Mouse (Mus musculus) cerebellum, postnatal 10 days (tissue): ENCODE data around the gene Pidd1.

Source experiments
- DNase-seq, 2 experiments: peaks; one replicate each; pipeline ENCODE4 v3.0.0; 2021; ENCODE audit warnings: mixed read lengths in 2 of 2

Gene Pidd1

DNA sequence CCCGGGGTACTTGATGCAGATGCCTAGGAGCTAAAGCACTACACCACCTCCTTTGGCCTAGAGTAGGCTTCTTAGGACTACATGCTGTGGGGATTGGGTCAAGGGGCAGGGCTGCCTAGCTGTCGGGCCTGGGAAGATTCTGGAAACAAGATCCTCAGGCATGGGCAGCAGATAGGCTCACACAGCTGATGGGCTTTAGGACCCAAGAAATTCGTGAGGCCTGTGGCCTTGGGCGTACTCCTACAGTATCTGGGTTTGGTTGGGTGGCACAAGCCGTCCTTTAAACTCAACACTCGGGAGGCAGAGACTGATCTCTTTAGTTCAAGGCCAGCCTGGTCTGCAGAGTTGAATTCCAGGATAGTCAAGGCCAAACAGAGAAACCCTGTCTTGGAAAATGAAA lies 28.4 kb upstream of the Pidd1 start:
- no peak for DNase-seq

DNA sequence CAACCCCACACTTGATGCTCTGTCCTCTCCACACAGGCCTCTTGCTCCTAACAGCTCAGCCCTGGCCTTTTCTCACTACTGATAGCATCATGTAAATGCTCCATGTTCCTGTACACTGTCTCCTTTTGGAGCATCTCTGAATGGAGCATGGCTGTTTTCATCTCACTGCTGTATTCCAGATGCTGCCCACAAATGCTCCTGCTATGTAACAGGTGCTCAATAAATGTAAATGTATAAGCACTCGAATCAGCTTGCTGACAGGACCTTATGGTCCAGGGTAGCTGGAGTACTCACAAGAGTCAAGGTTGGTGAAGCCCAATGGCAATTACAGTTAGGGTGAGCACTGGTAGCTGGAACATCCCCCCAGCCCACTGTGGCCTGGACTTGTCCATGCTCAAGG lies 27.4 kb upstream of the Pidd1 start:
- DNase-seq, result no peak

DNA sequence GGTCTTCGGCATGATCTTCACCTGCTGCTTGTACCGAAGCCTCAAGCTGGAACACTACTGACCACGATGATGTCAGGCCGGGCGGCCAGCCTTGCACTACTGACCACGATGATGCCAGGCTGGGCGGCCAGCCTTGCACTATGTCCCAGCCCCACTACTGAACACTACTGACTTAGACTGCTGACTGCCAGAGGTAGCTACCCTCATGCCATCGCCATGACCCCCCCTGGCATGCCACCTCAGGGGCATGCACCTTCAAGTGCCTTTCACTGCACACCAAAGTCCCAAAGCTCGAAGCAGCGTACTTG lies 26.8 kb upstream of the Pidd1 start:
- no peak for DNase-seq

DNA sequence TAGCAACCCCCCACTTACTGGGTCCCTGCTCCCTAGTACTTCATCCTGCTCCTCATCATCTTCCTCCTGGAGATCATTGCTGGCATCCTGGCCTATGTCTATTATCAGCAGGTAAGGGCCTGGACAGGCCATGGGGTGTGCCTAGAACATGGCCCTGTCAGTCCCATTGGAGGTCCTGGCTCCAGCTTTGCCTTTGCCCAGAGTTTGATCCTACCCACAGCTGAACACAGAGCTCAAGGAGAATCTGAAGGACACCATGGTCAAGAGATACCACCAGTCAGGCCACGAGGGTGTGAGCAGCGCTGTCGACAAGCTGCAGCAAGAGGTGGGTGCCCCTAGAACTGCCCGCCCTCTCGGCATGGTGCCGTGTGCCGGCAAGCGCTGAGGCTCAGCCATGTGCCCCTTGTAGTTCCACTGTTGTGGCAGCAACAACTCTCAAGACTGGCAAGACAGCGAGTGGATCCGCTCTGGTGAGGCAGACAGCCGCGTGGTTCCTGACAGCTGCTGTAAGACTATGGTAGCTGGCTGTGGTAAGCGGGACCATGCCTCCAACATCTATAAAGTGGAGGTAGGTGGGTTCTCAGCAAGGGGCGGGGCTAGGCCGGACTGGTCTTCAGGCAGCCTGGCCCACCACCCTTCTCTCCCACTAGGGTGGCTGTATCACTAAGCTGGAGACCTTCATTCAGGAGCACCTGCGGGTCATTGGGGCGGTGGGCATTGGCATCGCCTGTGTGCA lies 26.2 kb upstream of the Pidd1 start:
- DNase-seq, result peak in 1 of 2 experiments; percentile 10

DNA sequence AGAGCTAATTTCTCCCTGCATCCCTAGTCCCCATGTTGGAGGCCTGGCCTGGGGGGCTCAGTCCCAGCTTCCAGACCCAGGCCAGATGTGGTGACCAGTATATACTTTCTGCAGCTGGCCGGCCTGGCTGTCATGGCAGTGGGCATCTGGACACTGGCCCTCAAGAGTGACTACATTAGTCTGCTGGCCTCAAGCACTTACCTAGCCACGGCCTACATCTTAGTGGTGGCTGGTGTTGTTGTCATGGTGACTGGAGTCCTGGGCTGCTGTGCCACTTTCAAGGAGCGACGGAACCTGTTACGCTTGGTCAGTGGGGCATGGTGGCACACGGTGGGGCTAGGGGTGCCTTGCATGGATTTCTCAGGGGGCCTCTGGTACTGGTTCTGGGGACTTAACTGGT lies 25.5 kb upstream of the Pidd1 start:
- DNase-seq, result peak in 1 of 2 experiments; percentile 13

DNA sequence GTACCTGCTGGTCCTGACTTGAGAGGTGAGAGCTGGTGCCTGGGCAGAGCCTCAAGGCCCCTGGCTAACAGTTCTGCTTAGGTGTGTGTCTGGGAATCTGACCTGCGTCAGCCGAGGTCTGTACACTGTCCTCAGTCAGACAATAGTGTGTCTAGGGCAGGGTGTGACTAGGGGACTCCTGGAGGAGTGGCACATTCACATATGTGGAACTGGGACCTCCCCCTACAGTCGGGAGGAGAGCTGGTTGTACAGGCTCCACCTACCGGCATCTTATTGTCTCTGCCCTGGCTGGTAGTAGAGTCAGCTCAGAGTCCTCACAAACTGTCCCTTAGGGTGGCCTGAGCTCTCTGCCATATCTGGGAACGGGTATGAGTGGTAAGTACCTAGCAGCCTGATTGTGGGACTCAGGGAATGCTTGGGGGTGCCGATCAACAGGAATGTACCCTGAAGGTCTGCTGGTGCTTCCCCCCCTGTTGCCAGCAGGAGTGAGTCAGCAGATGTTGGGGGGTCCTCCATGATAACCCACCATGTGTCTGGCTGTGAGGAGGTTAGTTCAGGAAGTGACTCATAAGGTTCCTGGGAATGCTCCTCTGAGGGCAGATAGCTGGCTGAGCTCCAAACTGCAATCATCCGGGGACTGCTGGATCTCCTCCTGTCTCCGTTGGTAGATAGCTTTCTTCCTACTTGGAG lies 24.8 kb upstream of the Pidd1 start:
- peak; percentile 74 for DNase-seq

DNA sequence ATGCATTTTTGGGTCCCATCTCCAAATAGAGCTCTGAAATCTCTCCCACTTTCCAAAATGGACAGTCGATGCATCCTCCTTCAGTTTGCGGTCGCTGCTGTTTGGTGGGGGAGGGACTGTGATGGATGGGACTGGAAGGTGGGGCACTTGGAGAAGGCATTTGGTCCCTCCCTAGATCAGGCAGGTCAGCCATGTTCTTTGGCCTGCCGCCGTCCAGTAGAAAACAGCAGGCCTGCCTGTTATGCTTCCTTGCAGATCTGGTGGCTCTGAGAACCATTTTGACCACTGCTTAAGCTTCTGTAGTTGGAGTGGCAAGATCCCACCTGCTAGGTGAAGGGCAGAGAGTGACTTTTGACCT lies 24.3 kb upstream of the Pidd1 start:
- peak in 1 of 2 experiments; percentile 26 for DNase-seq

DNA sequence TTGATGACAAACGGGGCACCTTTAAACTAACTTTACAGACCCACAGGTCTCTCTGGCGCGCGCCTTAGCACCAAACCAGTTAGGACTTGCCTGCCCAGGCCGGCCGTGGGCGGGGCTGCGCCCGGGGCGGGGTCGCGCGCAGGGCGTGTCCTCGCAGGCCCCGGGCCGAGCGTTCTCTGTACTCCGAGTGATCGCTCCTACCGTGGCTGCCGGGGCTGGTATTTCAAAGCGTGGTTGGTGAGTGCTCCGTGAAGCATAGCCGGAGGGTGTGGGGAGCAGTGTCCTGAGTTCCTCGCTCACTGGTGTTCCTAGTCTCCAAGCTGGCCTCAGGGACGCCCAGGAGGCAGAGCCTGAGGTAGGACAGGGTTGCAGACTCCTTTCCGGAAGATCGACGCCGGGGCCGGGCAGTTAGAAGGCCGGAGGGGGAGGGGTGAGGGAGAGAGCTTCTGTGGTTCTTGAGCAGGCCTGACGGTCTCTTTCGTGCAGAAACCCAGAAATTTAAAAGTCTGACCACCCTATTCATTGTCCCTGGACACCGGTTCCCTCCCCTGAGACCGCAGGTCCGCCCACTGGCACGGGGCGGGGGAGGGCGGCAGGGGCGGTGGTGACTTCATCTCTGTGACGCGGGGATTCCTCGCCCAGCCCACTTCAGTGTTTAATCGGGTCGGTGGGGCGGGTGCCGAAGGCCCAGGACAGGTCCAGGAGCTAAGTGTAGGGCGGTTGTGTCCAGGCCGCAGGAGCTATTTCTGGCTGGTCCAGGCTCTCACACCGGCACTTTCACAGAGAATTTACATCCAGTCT lies 23.6 kb upstream of the Pidd1 start, which contains the start of gene Cd151:
Cd151 (plus strand) TSS at position 163 of the 801 bp plus-strand sequence.
- DNase-seq, result peak; percentile 75 to 76

DNA sequence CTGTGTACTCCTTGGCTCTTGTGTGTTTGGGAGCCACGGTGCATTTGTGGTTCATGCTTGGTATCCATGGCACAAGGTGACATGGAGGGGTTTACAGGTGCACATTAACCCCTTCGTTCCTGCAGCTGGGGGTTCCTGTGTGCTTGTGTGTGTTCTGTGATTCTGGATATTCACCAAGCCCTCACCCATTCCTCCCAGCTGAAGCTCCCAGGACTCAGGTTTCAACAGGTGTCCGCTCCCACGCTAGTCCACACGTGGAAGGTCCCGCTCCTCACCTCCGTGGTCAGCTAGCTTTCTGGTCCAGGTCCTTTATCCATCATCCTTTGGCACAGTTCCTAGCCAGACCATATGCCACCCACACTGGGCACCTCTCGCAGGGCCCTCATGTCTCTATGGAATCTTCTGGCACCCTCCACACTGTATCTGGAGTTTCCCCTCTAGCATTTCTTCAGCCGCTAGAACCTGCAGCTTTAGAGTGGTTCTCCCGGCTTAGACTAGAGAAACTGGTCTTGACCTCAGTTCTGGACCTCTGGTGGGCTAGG lies 22.9 kb upstream of the Pidd1 start:
- DNase-seq, result peak in 1 of 2 experiments; percentile 40

DNA sequence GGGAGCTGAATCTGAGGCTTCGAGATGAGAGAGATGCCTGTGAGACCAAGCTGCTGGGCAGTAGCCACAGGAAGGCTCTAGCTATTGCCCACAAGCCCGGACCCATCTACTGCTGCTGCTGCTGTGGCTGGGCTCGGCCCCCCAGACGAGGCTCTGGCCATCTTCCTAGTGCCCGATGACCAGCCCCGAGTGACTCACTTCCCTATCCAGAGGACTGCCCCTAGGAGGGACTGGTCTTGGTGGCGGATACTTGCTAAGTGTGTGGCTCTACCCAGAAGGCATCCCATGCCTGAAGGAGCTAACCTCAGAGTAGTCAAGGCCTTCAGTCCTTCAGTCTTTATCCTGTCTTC lies 22.2 kb upstream of the Pidd1 start:
- no peak for DNase-seq

DNA sequence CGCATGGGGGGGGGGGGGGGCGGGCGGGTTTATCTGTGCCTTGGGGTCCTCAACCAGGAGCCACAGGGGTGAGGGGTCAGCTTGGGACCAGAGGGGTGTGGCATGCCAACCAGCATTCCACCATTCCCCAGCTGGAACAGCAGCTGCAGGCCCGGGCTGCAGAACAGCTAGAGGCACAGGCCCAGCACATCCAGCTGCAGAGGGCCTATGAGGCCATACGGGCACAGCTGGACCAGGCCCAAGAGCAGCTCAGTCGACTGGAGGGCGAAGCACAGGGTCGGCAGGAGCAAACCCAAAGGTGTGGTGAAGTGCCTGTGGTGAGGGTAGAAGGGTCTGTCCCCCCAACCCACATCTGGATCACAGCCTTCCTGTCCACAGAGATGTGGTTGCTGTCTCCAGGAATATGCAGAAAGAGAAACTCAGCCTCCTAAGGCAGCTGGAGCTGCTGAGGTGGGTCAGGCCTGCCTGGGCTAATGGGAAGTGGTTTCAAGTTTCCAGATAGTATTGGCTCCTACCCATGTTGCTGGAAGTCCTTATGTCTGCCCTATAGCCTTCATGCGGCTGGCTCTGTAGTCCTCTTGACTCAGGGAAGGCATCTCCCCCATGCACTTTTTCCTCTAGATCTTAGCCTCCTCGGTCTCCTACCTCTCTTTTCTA lies 21.7 kb upstream of the Pidd1 start:
- no peak for DNase-seq

DNA sequence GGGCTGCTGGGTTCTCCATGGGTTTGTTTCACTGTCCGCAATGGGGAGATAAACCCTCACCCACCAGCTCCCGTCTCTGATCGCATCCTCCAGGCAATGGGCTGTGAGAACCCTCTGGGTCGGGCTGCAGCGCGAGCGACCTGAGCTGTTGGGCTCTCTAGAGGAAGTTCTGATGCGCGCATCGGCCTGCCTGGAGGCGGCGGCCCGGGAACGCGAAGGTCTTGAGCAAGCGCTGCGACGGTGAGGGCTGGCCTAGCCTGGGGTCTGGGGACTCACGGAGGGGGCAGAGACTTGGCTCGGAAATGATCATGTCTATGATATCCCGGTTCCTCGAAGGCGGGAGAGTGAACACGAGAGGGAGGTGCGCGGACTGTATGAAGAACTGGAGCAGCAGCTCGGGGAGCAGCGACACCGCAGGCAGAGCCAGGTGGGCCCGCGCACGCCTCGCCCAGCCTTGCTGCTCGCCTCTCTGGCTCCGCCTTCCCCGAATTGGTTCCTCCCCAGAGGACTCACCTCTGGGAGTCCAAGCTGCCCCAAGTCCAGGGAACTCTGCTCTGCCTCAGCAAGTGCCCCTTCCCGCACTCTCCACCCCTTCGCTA lies 20.9 kb upstream of the Pidd1 start:
- DNase-seq, result peak; percentile 23 to 26

DNA sequence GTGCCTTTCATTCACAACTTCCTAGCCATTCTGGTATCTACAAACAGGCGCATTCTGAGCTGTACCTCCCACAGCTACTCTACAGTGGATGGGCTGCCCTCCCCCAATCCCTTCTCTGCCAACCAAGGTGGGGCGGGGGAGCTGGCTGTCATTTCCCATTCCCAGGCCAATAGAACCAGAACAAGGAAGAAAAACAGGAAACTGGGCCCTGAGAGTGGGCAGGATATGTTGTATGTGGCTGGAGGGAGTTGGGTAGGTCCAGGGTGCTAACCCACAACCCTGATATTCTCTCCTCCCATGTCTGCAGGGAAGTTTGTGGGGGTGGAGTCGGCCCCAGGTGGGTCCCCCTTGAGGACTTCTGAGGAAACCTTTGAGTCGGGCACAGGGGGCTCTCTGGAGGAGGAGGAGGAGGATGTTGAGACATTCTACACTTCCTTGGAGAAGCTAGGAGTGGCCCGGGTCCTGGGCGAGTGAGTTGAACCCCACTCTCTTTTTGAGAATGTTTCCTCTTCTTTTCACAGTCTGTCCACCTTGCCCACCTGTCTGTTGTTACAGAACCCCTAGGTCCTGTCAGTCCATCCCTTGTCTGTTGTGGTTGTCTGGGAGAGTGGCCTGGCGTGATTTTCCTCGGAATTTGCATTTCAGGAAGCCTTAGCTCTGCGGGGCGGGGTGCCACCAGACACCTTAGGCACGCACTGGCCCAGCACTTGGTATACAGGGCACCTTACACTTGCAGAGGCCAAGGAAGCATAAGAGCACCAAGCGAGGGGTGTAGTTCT lies 20.2 kb upstream of the Pidd1 start:
- DNase-seq, result peak in 1 of 2 experiments; percentile 37

DNA sequence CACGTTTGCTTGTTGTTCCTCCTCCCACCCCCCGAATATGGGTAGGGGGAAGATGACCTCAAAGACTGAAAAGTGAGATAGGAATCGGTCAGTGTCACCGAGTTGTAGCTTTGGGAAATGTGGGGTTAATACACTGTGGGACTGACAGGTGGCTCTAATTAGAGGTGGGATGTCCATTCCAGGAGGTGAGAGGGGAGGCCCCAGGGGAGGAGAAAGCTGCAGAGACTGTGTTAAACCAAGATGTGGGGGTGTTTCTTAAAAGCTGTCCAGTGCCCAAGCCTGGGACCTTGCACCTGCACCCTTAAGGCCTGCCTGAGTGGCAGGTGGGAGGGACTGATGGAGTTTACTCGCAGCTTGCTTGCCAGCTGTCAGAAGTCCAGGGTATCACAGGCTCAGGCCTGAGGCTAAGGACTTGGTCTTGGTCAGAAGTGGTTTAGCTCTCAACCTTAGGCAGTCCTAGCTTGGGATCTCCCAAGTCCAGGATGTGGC lies 18.6 kb upstream of the Pidd1 start:
- DNase-seq, result peak in 1 of 2 experiments; percentile 48

DNA sequence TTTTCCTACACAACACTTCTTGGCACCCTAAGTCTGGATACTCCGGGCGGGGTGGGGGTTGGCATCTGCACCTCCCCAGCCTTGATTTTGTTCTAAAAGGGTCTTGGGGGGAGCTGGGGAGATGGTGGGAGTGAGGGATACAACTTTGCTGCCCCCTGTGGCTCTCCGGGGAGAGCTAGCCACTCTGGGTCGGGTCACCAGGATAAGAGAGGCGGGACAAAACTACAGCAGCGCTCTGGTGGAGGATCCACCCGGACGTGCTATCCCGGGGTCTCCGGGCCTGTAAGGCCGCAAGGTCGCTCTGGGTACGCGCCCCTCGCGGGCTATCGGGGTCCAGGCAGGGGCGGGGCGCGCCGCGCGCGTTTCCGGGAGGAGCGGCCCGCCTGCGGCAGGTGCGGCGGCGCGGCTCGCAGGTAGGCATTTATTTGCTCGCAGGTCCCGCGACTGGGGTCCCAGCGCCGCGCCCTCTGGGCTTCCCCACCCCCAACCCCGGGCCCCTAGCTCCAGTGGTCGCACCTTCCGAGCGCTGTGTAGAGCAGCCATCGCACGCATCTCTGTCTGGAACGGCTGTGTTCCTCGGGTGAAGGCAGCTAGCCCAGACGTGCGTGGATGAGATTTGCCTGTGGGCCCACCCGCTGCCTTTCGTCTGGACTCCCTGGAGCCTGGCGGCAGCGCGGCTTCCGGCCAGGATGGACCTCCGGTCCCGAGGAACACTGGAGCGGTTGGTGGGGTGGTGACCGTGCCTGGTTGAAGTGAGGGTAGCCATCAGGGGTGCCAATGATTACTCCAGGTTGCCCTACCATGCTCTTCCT lies 17.9 kb upstream of the Pidd1 start:
- peak in 1 of 2 experiments; percentile 27 for DNase-seq

DNA sequence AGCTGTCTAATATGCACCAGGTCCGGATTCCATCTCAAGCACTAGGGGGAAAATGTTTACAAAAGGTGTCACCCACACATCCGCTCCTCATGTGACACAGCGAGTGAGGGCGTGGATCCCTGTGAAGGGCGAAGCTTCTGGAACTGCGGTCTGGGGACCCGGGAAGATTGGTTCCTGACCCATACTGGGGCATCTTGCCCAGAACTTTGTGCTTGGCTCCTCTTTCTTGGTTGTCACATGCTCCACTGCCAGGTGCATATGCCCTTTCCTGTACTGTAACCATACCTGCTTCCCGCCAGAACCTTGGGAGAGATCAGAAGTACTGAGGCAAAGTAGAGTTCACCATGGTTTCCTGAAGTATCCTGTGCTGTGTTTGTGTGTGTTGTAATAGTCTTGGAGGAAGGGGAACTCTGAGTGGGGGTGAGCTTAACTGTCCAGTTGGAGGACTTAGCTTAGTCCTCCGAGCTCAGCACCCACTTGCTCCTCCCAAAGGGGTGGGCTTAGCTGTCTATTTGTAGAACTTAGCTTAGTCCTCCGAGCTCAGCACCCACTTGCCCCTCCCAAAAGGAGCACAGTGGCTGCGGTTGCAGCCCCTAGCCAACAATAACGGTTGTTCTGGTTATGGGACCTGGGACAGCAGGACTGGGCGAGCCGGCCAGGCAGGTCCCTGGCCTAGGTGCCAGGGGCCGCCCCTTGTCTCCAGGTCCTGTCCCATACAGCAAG lies 16.7 kb upstream of the Pidd1 start, which contains the start of gene Cracr2b:
Cracr2b (plus strand) TSS at position 704 of the 723 bp plus-strand sequence.
- peak in 1 of 2 experiments; percentile 26 for DNase-seq

DNA sequence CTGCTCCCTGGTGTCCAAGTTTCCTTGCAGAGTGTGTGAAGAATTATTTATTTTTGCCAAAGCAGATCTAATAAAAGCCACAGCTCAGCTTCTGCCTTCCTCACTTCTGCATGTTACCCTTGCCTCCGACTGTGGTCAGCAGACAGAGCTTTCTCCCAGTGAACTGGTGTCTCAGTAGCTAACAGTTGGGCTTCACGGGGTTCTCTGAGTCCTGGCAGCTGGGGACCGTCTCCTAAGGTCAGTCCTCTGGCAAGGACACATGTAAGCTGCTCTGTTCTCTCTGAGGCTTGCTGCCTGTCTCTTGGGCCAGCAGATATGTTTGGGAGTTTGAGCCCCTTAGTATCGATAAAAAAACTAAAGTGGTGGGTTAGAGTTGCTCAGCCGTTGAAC lies 16.2 kb upstream of the Pidd1 start:
- no peak for DNase-seq

DNA sequence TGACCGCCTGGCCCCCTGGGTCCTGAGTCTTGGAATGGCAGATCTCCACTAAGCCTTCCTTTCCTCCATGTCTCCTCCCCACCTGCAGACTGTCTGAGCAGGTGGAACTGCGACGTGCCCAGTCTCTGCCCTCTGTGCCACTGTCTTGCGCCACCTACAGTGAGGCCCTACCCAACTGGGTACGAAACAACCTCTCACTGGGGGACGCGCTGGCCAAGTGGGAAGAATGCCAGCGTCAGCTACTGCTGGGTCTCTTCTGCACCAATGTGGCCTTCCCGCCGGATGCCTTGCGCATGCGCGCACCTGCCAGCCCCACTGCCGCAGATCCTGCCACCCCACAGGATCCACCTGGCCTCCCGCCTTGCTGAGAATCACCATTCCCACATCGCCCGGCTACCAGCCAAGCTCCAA lies 15.5 kb upstream of the Pidd1 start:
- DNase-seq, result peak; percentile 71 to 73

DNA sequence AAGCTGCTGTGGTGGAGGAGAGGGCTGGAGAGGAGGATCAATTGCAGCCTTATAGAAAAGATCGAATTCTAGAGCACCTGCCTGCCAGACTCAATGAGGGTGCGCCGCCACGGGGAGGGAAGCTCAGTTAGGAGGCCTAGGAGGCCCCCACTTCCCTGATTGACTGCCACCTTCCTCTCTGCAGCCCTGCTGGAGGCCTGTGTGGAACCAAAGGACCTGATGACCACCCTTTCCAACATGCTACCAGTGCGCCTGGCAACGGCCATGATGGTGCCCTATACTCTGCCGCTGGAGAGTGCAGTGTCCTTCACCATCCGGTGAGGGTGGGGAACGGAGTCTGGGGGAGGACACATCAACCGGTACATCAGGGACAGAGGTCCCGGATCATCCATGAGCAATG lies 14.8 kb upstream of the Pidd1 start:
- peak in 1 of 2 experiments; percentile 22 for DNase-seq
